Mouse (Mus musculus) left cerebral cortex, adult 2 months (tissue): Measurements from ENCODE around the gene Fgfr2. TPM values are rescaled to one million over a fixed set of nuclear protein-coding genes. Genes with fewer than 3 reads are reported as not detected.

Source experiments
- DNase-seq, 2 experiments: peaks; one replicate each; pipeline ENCODE4 v3.0.0; 2021 to 2022; ENCODE audit warnings: low spot score in 2 of 2, mixed read lengths in 1 of 2; ENCODE audit errors: extremely low spot score in 1 of 2
- H3K27ac ChIP-seq: fragments of 200-600 bp; 2 replicates; pipeline ENCODE4 v1.8.1; 2022
- H3K4me3 ChIP-seq: fragments of 200-600 bp; 2 replicates; pipeline ENCODE4 v1.8.1; 2022
- CTCF ChIP-seq: fragments of 200-600 bp; IDR thresholded peaks from 2 replicates; pipeline ENCODE4 v1.8.1; 2022; ENCODE audit warnings: antibody characterized with exemption, mild to moderate bottlenecking, moderate library complexity
- intact Hi-C: fragments of 180-260 bp; cut with DNase I; formaldehyde crosslinking; loops from one replicate; pipeline ENCODE4 v1.15.1; 2025
- total RNA-seq, 2 experiments: library from RNA; stranded (reverse); gene quantifications; 2 replicates each; pipeline ENCODE4 v1.2.3; 2021

The Fgfr2 gene
- total RNA-seq, 2 experiments from 2014 or later = 47.3 to 47.4 TPM

GRCm38 (mm10) chr7:132372752-132373513 is 750.2 kb downstream of the Fgfr2 start:
- H3K27ac ChIP-seq = no peak overlapping the region
- intact Hi-C loops = no loop called here

GRCm38 (mm10) chr7:132371832-132372231 is 751.3 kb downstream of the Fgfr2 start:
- no peak for DNase-seq
- no peak overlapping the region for H3K27ac ChIP-seq
- H3K4me3 ChIP-seq = no peak overlapping the region
- TF ChIP-seq CTCF = no peak
- intact Hi-C loops = no loop called here

More at GRCm38 (mm10) chr7:132372752-132373513, 750.2 kb downstream of the Fgfr2 start:
- no peak for TF ChIP-seq CTCF
- no peak for DNase-seq
- H3K4me3 ChIP-seq = no peak overlapping the region

- no peak overlapping the region for H3K4me3 ChIP-seq
- intact Hi-C loops = no loop called here
- TF ChIP-seq CTCF = no peak
- H3K27ac ChIP-seq = no peak overlapping the region
- DNase-seq = no peak
Observed at GRCm38 (mm10) chr7:132369784-132370183, 753.4 kb downstream of the Fgfr2 start.

GRCm38 (mm10) chr7:132368859-132369258 is 754.3 kb downstream of the Fgfr2 start:
- DNase-seq = no peak
- intact Hi-C loops = no loop called here

GRCm38 (mm10) chr7:132367344-132367743 is 755.8 kb downstream of the Fgfr2 start:
- Histone ChIP-seq H3K27ac (no peak overlapping the region), H3K4me3 (no peak overlapping the region)
- TF ChIP-seq CTCF = no peak
- no peak for DNase-seq
- intact Hi-C loops = no loop called here

More at GRCm38 (mm10) chr7:132368859-132369258, 754.3 kb downstream of the Fgfr2 start:
- H3K27ac ChIP-seq = no peak overlapping the region
- TF ChIP-seq CTCF = no peak
- no peak overlapping the region for H3K4me3 ChIP-seq

- TF ChIP-seq CTCF = no peak
- H3K27ac ChIP-seq = no peak overlapping the region
- intact Hi-C loops = no loop called here
- no peak overlapping the region for H3K4me3 ChIP-seq
- no peak for DNase-seq
Observed at GRCm38 (mm10) chr7:132365703-132366384, 757.3 kb downstream of the Fgfr2 start.

- no peak for TF ChIP-seq CTCF
- Histone ChIP-seq H3K27ac (no peak overlapping the region), H3K4me3 (no peak overlapping the region)
- DNase-seq = no peak
- intact Hi-C loops = no loop called here
Observed at GRCm38 (mm10) chr7:132365111-132365510, 758.0 kb downstream of the Fgfr2 start.

- intact Hi-C loops = no loop called here
- H3K27ac ChIP-seq = no peak overlapping the region
- no peak for TF ChIP-seq CTCF
- no peak overlapping the region for H3K4me3 ChIP-seq
- no peak for DNase-seq
Observed at GRCm38 (mm10) chr7:132364506-132364905, 758.6 kb downstream of the Fgfr2 start.

GRCm38 (mm10) chr7:132360336-132360735 is 762.8 kb downstream of the Fgfr2 start:
- intact Hi-C loops = no loop called here
- Histone ChIP-seq H3K4me3 (no peak overlapping the region), H3K27ac (no peak overlapping the region)
- DNase-seq = no peak
- TF ChIP-seq CTCF = no peak

- Histone ChIP-seq H3K27ac (no peak overlapping the region), H3K4me3 (no peak overlapping the region)
- TF ChIP-seq CTCF = no peak
- no peak for DNase-seq
- intact Hi-C loops = no loop called here
Observed at GRCm38 (mm10) chr7:132358709-132359108, 764.4 kb downstream of the Fgfr2 start.

GRCm38 (mm10) chr7:132358250-132358649 is 764.9 kb downstream of the Fgfr2 start:
- intact Hi-C loops = no loop called here
- Histone ChIP-seq H3K4me3 (no peak overlapping the region), H3K27ac (no peak overlapping the region)
- no peak for DNase-seq
- TF ChIP-seq CTCF = no peak

- no peak for DNase-seq
- no peak overlapping the region for H3K4me3 ChIP-seq
- TF ChIP-seq CTCF = no peak
- no peak overlapping the region for H3K27ac ChIP-seq
- intact Hi-C loops = no loop called here
Observed at GRCm38 (mm10) chr7:132357841-132358237, 765.3 kb downstream of the Fgfr2 start.
